Mouse (Mus musculus) neural tube, embryonic 14.5 days (tissue): ENCODE results near the gene Msh4. TPM values are rescaled to one million over a fixed set of nuclear protein-coding genes. Genes with fewer than 3 reads are reported as not detected.

ENCODE experiments used
- ATAC-seq: fragments of 200-750 bp; cut with Nextera tagmentation; 2 replicates; pipeline ENCODE4 v1.8.0; 2017; ENCODE audit warnings: low read depth, mild to moderate bottlenecking, moderate TSS enrichment, moderate library complexity
- H3K27ac ChIP-seq: fragments of 300-500 bp; sonication (generic); 2 replicates; pipeline ENCODE4 v1.5.1; 2014; ENCODE audit warnings: low read depth, mild to moderate bottlenecking, control low read depth, low read length, moderate library complexity, mixed read lengths
- H3K27me3 ChIP-seq: fragments of 300-500 bp; sonication (generic); 2 replicates; pipeline ENCODE4 v1.6.1; 2014; ENCODE audit warnings: low read length; ENCODE audit not compliant: control insufficient read depth, insufficient read depth
- H3K36me3 ChIP-seq: fragments of 300-500 bp; sonication (generic); 2 replicates; pipeline ENCODE4 v1.6.1; 2014; ENCODE audit warnings: low read length, mixed read lengths; ENCODE audit not compliant: control insufficient read depth, insufficient read depth
- H3K4me1 ChIP-seq: fragments of 300-500 bp; sonication (generic); 2 replicates; pipeline ENCODE4 v1.6.1; 2014; ENCODE audit warnings: low read length; ENCODE audit not compliant: control insufficient read depth, insufficient read depth
- H3K4me2 ChIP-seq: fragments of 300-500 bp; sonication (generic); 2 replicates; pipeline ENCODE4 v1.6.1; 2014; ENCODE audit warnings: mild to moderate bottlenecking, low read depth, low read length, control low read depth
- H3K4me3 ChIP-seq: fragments of 300-500 bp; sonication (generic); 2 replicates; pipeline ENCODE4 v1.5.1; 2014; ENCODE audit warnings: low read depth, low read length, control low read depth, mixed read lengths
- H3K9ac ChIP-seq: fragments of 300-500 bp; sonication (generic); replicated peaks from 2 replicates; pipeline ENCODE4 v1.6.1; 2014; ENCODE audit warnings: low read depth, mild to moderate bottlenecking, control low read depth, low read length, mixed read lengths
- H3K9me3 ChIP-seq: fragments of 300-500 bp; sonication (generic); 2 replicates; pipeline ENCODE4 v1.6.1; 2016; ENCODE audit warnings: low read length; ENCODE audit not compliant: control insufficient read depth
- WGBS: fragments of 180-500 bp; shearing (Covaris S2); extraction: QIAGEN DNeasy Blood & Tissue Kit; methylation state at CpG from one replicate; pipeline ENCODE4 v1.1.7; 2014; 5-methylcytosine and 5-hydroxymethylcytosine counted together
- polyA plus RNA-seq: library from polyadenylated mRNA; unstranded; fragments of >200 nt; fragmentation: Nextera tagmentation; extraction: Ambion mirVana; gene quantifications from 2 replicates; pipeline ENCODE4 v1.2.1, GENCODE M21; 2014

The Msh4 gene
- polyA plus RNA-seq, 1 experiment from 2014 or later = 0.31 TPM

DNA sequence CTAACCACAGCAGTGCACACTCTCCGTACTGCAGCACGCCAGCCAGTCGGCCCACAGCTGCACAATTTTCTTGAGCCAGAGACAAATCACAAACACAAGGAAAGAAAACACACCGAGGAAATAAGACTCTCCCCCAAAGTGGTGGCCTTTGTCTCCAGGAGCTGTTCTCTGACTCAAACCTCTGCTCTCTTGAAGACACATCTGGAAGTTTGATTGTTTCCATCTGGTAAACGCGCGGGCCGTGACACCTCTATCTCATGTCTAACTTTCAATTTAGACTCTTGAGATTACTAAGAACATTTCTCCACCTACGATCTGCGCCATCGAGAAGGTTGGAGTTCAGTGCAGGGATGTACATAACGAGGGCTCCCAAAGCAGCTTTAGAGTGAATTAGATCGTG lies 97.5 kb downstream of the Msh4 start:
- 89% methylated on average over 13 of the region's 13 CpGs for WGBS
- H3K27ac ChIP-seq = no peak overlapping the region
- H3K9ac ChIP-seq = no peak overlapping the region
- no peaks in the 10 kb centered on the region for H3K27me3 ChIP-seq
- H3K4me2 ChIP-seq = no peak overlapping the region
- ATAC-seq = no peak
- H3K9me3 ChIP-seq = no peaks in the 10 kb centered on the region
- H3K36me3 ChIP-seq = no peaks in the 10 kb centered on the region
- no peak overlapping the region for H3K4me3 ChIP-seq
- no peaks in the 10 kb centered on the region; the same call in 1 of the 2 replicates for H3K4me1 ChIP-seq

DNA sequence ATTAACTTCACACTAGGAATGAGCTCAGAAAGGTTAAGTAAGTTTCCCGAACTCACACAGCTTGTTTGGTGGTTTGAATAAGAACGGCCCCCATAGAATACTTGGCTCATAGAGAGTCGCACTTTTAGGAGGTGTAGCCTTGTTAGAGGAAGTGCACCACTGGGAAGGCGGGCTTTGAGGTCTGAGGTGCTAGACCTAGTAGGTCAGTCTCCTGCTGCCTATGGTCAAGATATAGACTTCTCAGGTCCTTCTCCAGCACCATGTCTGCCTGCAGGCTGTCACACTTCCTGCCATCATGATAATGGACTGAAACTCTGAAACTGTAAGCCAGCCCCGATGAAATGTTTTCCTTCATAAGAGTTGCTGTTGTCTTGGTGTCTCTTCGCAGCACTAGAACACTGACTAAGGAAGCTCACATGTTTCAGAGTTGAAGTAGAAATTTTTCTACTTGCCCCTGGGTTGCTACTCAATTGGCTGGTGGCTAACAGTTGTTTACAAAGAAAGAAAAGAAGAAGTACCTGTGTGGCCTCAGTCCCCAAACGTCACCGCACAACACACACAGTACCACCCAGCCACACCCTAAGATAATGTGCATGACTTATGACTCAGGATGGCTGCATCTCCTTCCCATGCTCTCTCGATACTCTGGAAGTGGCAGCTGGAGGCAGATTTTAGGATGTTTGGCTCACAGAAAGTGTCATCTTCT lies 98.3 kb downstream of the Msh4 start:
- no peak overlapping the region for H3K4me3 ChIP-seq
- 92% methylated on average over 9 of the region's 9 CpGs for WGBS
- H3K9ac ChIP-seq = no peak overlapping the region
- no peaks in the 10 kb centered on the region for H3K9me3 ChIP-seq
- H3K4me1 ChIP-seq = no peaks in the 10 kb centered on the region; the same call in 1 of the 2 replicates
- no peak overlapping the region for H3K4me2 ChIP-seq
- H3K27me3 ChIP-seq = no peaks in the 10 kb centered on the region
- no peak for ATAC-seq
- H3K27ac ChIP-seq = no peak overlapping the region
- no peaks in the 10 kb centered on the region for H3K36me3 ChIP-seq

Other genes starting within 250 kb of the Msh4 start
- gene St6galnac3, start 181.0 kb downstream of the Msh4 start, polyA plus RNA-seq = 25.6 and 29.1 TPM in 2 replicates
- gene Asb17, start 61.9 kb downstream of the Msh4 start, polyA plus RNA-seq = 0.33 TPM in 1 of 2 replicates, not detected in the other
- gene Rabggtb, start 6.9 kb upstream of the Msh4 start, polyA plus RNA-seq = 54.0 and 54.9 TPM in 2 replicates
- 56.5 and 66.1 TPM in 2 replicates for gene Acadm, start 38.5 kb upstream of the Msh4 start, polyA plus RNA-seq
- 9.2 and 9.4 TPM in 2 replicates for gene Slc44a5, start 67.3 kb upstream of the Msh4 start, polyA plus RNA-seq